Mouse (Mus musculus) thymus, adult 2 months (tissue): ENCODE measurements at regions not wholly inside any gene's neighbourhood (a gene's known extent, or its start where the extent isn't known, plus 50 kb on each side); places are given as distances from the start of the nearest gene placed in this dataset.

ENCODE experiments used
- DNase-seq: peaks from one replicate; pipeline ENCODE4 v3.0.0; 2021
- H3K27ac ChIP-seq: fragments of 200-500 bp; 2 replicates; pipeline ENCODE4 v1.5.1; 2012; ENCODE audit warnings: low read length, control low read depth; ENCODE audit not compliant: control insufficient read depth, insufficient read depth
- H3K27me3 ChIP-seq: fragments of 200-500 bp; 2 replicates; pipeline ENCODE4 v1.6.1; 2012; ENCODE audit warnings: mild to moderate bottlenecking, low read length, moderate library complexity, mixed read lengths; ENCODE audit not compliant: control insufficient read depth, insufficient read depth
- H3K36me3 ChIP-seq: fragments of 200-500 bp; 2 replicates; pipeline ENCODE4 v1.6.1; 2012; ENCODE audit warnings: mild to moderate bottlenecking, low read length, moderate library complexity; ENCODE audit not compliant: control insufficient read depth, insufficient read depth
- H3K4me1 ChIP-seq: fragments of 200-500 bp; replicated peaks from 2 replicates; pipeline ENCODE4 v1.6.1; 2012; ENCODE audit warnings: low read length; ENCODE audit not compliant: control insufficient read depth, insufficient read depth
- H3K4me3 ChIP-seq: fragments of 200-500 bp; 2 replicates; pipeline ENCODE4 v1.5.1; 2012; ENCODE audit warnings: mild to moderate bottlenecking, low read length, control low read depth, moderate library complexity; ENCODE audit not compliant: control insufficient read depth, insufficient read depth
- CTCF ChIP-seq: fragments of 200-500 bp; IDR thresholded peaks from 2 replicates; pipeline ENCODE4 v1.5.1; 2012; ENCODE audit warnings: mild to moderate bottlenecking, control low read depth, low read length, moderate library complexity, borderline replicate concordance; ENCODE audit not compliant: control insufficient read depth, poor library complexity, insufficient read depth; ENCODE audit errors: extremely low read depth
- POLR2A ChIP-seq: fragments of 200-500 bp; IDR thresholded peaks from 2 replicates; pipeline ENCODE4 v1.6.1; 2012; ENCODE audit warnings: mild to moderate bottlenecking, low read length, control low read depth, moderate library complexity; ENCODE audit not compliant: control insufficient read depth, poor library complexity, insufficient read depth; ENCODE audit errors: extremely low read depth
- whole genome bisulfite sequencing: fragments of 180-500 bp; shearing (Covaris S2); methylation state at CpG from one replicate; pipeline ENCODE4 v1.1.7; 2018; 5-methylcytosine and 5-hydroxymethylcytosine counted together

DNA sequence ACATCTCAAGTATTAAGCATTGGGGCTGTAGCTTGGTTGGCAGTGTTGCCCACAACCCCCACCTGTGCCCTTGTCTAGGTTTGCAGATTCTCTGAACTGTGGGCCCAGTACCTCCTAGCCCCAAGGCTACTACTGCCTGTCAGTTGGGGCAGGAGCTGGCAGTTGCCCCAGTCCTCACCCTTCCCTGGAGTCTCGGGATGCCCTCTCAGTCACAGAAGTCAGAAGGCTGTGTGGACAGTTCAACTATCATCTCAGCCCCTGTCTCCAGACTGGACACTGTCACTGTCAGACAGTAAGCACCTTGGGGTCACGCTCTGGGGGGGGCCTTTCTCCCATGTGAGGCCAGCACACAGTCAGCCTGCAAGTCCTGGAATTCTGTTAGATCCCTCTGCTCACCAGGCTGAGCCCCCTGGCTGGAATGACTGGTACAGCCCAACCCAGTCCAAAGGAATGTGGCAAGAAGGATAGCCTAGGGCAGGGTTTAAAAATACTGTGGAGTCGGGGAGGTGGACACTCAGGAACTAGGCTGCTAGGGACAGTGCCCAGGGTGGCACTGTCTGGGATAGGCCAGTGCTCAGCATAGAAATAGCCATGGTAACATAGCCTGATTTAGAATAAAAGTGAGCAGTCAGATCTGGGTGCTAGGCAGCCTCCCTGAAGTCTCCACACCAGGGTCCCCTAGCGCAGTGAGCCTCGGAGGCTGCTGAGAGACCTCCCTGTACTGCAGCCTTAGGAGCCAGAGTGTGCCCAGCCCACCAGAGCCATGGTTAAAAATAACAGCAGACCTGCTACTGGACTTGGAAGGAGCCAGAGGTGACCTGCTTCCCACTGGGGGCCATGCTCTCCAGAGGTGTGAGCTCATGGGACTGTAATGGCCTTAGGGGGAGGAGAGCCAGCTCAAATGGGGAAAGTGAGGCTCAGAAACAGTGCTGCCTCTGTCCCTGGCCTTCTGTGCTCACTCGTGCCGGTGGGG lies 83.1 kb upstream of the Ptpn1 start:
- no peak for DNase-seq
- no peaks in the 10 kb centered on the region for H3K36me3 ChIP-seq
- H3K27ac ChIP-seq, result no peak overlapping the region
- TF ChIP-seq POLR2A (no peak), CTCF (no peak)
- H3K27me3 ChIP-seq, result no peaks in the 10 kb centered on the region
- H3K4me1 ChIP-seq, result no peaks in the 10 kb centered on the region
- no peak overlapping the region for H3K4me3 ChIP-seq
- WGBS, result 96% methylated on average over 7 of the region's 7 CpGs

DNA sequence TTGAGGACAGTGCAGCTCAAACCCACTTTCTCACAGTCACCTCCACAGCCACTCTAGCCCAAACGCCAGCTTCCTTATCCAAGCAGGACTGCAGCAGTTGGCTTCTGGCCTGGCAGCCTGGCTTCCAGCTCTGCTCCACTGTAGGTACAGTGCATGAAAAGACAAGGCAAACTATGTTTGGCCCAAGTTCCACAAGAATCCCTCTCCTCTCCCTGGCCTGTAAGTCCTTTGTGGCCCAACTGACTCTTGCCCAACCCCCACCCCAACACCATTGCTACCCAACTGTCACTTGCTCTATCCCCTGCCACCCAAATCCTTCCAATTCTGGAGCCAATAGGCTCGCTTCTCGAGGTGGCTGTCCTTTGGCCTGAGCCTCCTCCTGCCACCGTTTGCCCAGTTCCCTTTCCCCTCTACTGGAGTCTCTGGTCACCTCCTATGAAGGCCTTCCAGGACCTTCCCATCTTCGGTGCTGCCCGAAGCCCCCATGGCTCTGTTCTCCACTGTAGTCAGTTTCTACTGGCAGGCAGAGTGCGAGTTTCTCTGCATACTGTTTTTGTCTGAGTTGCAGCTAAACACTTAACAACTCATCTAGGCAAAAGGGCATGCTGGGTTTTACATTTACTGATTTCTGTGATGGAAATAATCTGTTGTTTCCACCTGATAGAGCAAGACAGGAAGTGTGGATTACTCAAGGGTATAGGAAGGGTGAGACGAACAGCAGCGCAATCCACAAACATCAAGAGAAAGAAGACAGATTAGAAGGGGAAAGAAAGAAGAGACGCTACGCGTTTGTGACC lies 84.4 kb upstream of the Ptpn1 start:
- TF ChIP-seq POLR2A (no peak), CTCF (no peak)
- no peak for DNase-seq
- no peak overlapping the region for H3K4me3 ChIP-seq
- no peak overlapping the region for H3K27ac ChIP-seq
- WGBS, result 90% methylated on average over 12 of the region's 12 CpGs
- no peaks in the 10 kb centered on the region for H3K4me1 ChIP-seq
- H3K27me3 ChIP-seq, result no peaks in the 10 kb centered on the region
- no peaks in the 10 kb centered on the region for H3K36me3 ChIP-seq

DNA sequence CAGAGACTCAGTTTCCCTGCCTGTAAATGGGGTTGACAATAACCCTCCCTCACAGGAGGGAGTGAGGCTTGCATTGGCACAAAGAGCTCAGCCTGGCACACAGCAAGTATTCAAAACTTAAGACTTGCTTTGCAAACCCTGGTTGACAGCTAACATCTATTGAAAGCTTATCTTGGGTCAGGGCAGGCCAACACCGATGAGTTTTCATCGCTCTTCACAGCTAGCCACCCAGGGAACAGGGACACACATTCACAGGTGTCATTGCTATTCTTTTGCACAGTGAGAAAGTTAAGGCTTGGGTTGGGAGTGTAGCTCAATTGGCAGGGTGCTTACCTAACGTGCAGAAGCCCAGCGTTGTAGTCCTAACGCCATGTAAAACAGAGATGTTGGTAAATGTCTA lies 86.5 kb upstream of the Ptpn1 start:
- no peak for DNase-seq
- no peaks in the 10 kb centered on the region for H3K36me3 ChIP-seq
- WGBS, result 94% methylated on average over 5 of the region's 5 CpGs
- no peaks in the 10 kb centered on the region for H3K27me3 ChIP-seq
- TF ChIP-seq CTCF, result no peak
- no peak for TF ChIP-seq POLR2A
- no peak overlapping the region for H3K27ac ChIP-seq
- no peak overlapping the region for H3K4me3 ChIP-seq
- H3K4me1 ChIP-seq, result peaks cover 3% of the 10 kb centered on the region

DNA sequence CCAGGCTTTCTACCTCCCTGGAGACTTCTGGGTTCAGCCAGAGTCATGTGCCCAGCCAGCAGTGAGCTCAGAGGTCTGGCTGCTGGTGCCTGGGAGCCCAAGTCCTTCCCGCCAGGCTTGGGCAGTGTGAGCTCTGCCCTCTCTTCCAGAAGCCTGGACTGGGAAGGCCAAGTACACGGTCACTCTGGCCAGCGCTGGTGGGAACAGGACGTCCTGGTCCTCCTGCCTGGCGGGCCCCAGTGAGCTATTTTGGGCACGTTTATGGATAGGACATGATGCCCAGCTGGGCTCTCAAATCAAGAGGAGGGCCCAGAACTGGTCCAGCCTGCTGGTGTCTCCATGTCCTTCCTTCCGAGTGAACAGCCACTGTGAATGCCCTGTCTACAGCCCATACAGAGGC lies 87.3 kb upstream of the Ptpn1 start:
- no peak overlapping the region for H3K27ac ChIP-seq
- 91% methylated on average over 7 of the region's 7 CpGs for WGBS
- no peak overlapping the region for H3K4me3 ChIP-seq
- DNase-seq, result no peak
- no peaks in the 10 kb centered on the region for H3K27me3 ChIP-seq
- no peak for TF ChIP-seq CTCF
- no peak for TF ChIP-seq POLR2A
- H3K4me1 ChIP-seq, result peaks cover 9% of the 10 kb centered on the region
- no peaks in the 10 kb centered on the region for H3K36me3 ChIP-seq

DNA sequence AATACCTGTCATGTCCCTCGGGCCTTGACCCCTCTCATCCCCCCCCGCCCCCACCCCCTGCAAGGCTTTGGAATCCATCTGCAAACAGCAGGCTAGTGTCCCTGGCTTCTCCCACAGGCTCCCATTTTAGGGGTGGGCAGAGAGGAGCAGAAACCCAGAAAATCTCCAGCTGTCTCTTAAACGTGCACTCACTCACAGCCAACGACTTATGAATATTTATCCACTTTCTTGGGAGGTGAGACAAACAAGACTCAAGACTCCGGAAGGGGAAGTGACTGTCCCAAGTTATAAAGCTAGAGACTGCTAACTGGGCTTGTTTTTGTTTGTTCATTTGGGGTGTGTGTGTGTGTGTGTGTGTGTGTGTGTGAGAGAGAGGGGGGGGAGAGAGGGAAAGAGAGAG lies 87.9 kb upstream of the Ptpn1 start:
- 51% methylated on average over 5 of the region's 5 CpGs for WGBS
- H3K4me1 ChIP-seq, result peaks cover 13% of the 10 kb centered on the region
- no peak overlapping the region for H3K27ac ChIP-seq
- TF ChIP-seq CTCF, result no peak
- no peak for TF ChIP-seq POLR2A
- DNase-seq, result no peak
- H3K4me3 ChIP-seq, result no peak overlapping the region
- no peaks in the 10 kb centered on the region for H3K36me3 ChIP-seq
- H3K27me3 ChIP-seq, result no peaks in the 10 kb centered on the region

DNA sequence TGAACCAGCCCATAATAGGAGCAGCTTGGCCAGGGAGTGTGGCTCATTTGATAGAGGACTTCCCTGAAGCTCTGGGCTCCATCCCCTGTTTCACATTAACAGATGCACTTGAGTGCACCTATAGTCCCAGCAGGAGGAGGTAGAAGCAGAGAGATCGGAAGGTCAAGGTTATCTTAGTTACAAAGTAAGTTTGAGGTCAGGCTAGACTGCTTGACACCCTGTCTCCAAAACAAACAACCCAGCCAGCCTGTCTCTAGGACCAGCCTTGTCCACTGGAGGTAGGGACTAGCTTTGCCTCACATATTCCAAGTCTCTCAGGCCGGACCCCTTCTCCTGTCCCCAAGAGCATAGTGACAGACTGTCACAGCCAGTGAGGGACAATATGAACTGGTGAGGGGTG lies 88.9 kb upstream of the Ptpn1 start:
- WGBS, result 96% methylated on average over 2 of the region's 2 CpGs
- H3K4me3 ChIP-seq, result no peak overlapping the region
- H3K4me1 ChIP-seq, result peaks cover 13% of the 10 kb centered on the region
- no peak for DNase-seq
- H3K36me3 ChIP-seq, result no peaks in the 10 kb centered on the region
- no peak for TF ChIP-seq POLR2A
- TF ChIP-seq CTCF, result no peak
- no peaks in the 10 kb centered on the region for H3K27me3 ChIP-seq
- H3K27ac ChIP-seq, result no peak overlapping the region

DNA sequence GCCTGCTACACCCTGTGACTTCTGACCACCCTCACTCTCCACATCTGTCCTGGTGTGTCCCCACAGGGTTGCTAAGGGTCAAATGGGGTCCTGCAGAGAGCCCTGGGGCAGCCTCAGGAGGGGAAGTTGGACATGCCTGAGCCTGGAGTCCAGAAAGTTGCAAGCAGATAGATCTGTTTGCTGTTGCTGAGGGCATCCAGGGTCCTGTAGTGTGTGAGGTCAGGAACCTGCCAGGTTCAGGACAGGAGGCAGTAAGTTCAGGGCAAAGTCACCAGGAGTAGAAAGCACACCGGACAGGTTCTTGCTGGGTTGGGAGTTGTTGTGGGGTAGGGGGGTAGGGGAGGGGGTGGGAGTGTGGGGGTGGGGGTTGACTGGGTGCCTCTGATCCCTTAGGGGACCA lies 89.4 kb upstream of the Ptpn1 start:
- Histone ChIP-seq H3K4me3 (no peak overlapping the region), H3K27ac (no peak overlapping the region), H3K36me3 (no peaks in the 10 kb centered on the region), H3K4me1 (peaks cover 13% of the 10 kb centered on the region), H3K27me3 (no peaks in the 10 kb centered on the region)
- TF ChIP-seq CTCF, result no peak
- TF ChIP-seq POLR2A, result no peak
- WGBS, result 100% methylated on average over 1 of the region's 1 CpGs
- no peak for DNase-seq
